Mouse (Mus musculus) hindbrain, postnatal 0 days (tissue): ENCODE data around the gene Copg1. TPM values are rescaled to one million over a fixed set of nuclear protein-coding genes. Genes with fewer than 3 reads are reported as not detected.
A peak's percentile ranks its signal among the peaks of the same experiment; 100 is the strongest.

Experiments used
- ATAC-seq: fragments of 200-750 bp; cut with Nextera tagmentation; 2 replicates; pipeline ENCODE4 v1.8.0; 2017; ENCODE audit warnings: mild to moderate bottlenecking, moderate TSS enrichment, moderate library complexity
- DNase-seq: peaks from one replicate; pipeline ENCODE4 v3.0.0-alpha.2; 2015; ENCODE audit warnings: low spot score
- H3K27ac ChIP-seq: fragments of 300-500 bp; sonication (generic); 2 replicates; pipeline ENCODE4 v1.5.1; 2014; ENCODE audit warnings: mild to moderate bottlenecking
- H3K27me3 ChIP-seq: fragments of 300-500 bp; sonication (generic); 2 replicates; pipeline ENCODE4 v1.6.1; 2014; ENCODE audit warnings: low read length, mixed read lengths; ENCODE audit not compliant: insufficient read depth
- H3K36me3 ChIP-seq: fragments of 300-500 bp; sonication (generic); 2 replicates; pipeline ENCODE4 v1.6.1; 2014; ENCODE audit warnings: low read length, mixed read lengths; ENCODE audit not compliant: insufficient read depth
- H3K4me1 ChIP-seq: fragments of 300-500 bp; sonication (generic); 2 replicates; pipeline ENCODE4 v1.6.1; 2014; ENCODE audit warnings: antibody characterized with exemption, low read length, mixed read lengths; ENCODE audit not compliant: insufficient read depth
- H3K4me2 ChIP-seq: fragments of 300-500 bp; sonication (generic); 2 replicates; pipeline ENCODE4 v1.6.1; 2014; ENCODE audit warnings: low read depth, mild to moderate bottlenecking, low read length, moderate library complexity, mixed read lengths
- H3K4me3 ChIP-seq: fragments of 300-500 bp; sonication (generic); 2 replicates; pipeline ENCODE4 v1.5.1; 2014; ENCODE audit warnings: low read length
- H3K9ac ChIP-seq: fragments of 300-500 bp; sonication (generic); replicated peaks from 2 replicates; pipeline ENCODE4 v1.6.1; 2014; ENCODE audit warnings: mild to moderate bottlenecking, low read length, moderate library complexity, mixed read lengths
- H3K9me3 ChIP-seq: fragments of 300-500 bp; sonication (generic); 2 replicates; pipeline ENCODE4 v1.6.1; 2016; ENCODE audit warnings: low read length, mixed read lengths
- CTCF ChIP-seq: IDR thresholded peaks from 2 replicates; pipeline ENCODE4 v1.5.1; 2016; ENCODE audit warnings: antibody characterized with exemption, control low read depth, low read depth
- WGBS: fragments of 180-500 bp; shearing (Covaris S2); extraction: QIAGEN DNeasy Blood & Tissue Kit; methylation state at CpG from one replicate; pipeline ENCODE4 v1.1.7; 2014; 5-methylcytosine and 5-hydroxymethylcytosine counted together
- polyA plus RNA-seq: library from polyadenylated mRNA; unstranded; fragments of >200 nt; fragmentation: Nextera tagmentation; extraction: Ambion mirVana; gene quantifications from 2 replicates; pipeline ENCODE4 v1.2.1, GENCODE M21; 2015
- total RNA-seq: library from RNA; depleted of rRNA; stranded (reverse); fragments of >200 nt; gene quantifications from 2 replicates; pipeline ENCODE4 v1.2.3, GENCODE M21; 2014

Gene Copg1
- total and polyA plus RNA-seq, 2 experiments from 2014 or later, result 216 to 242 TPM

GRCm38 (mm10) chr6:87846813-87847212 is 40.8 kb upstream of the Copg1 start:
- DNase-seq, result no peak
- Histone ChIP-seq H3K36me3 (peaks cover 34% of the 10 kb centered on the region), H3K4me2 (no peak overlapping the region), H3K27me3 (no peaks in the 10 kb centered on the region), H3K27ac (no peak overlapping the region), H3K9me3 (no peaks in the 10 kb centered on the region), H3K9ac (no peak overlapping the region), H3K4me3 (no peak overlapping the region), H3K4me1 (peaks cover 9% of the 10 kb centered on the region; the same call in 1 of the 2 replicates)
- no peak for ATAC-seq
- 90% methylated on average over 1 of the region's 1 CpGs for WGBS
- TF ChIP-seq CTCF, result no peak

- peak overlapping the region; percentile 100 for H3K9ac ChIP-seq
- no peak for TF ChIP-seq CTCF
- ATAC-seq (no peak), DNase-seq (peak; percentile 34)
- peak overlapping the region; percentile 83 for H3K4me2 ChIP-seq
- no peaks in the 10 kb centered on the region for H3K27me3 ChIP-seq
- under 1% methylated on average over 8 of the region's 8 CpGs for WGBS
- H3K4me3 ChIP-seq, result peak overlapping the region; percentile 99
- peak overlapping the region; percentile 98; the same call in 1 of the 2 replicates for H3K27ac ChIP-seq
- H3K4me1 ChIP-seq, result peaks cover 9% of the 10 kb centered on the region; the same call in 1 of the 2 replicates
- peaks cover 8% of the 10 kb centered on the region for H3K36me3 ChIP-seq
- H3K9me3 ChIP-seq, result no peaks in the 10 kb centered on the region
Observed at GRCm38 (mm10) chr6:87849780-87850154, 37.8 kb upstream of the Copg1 start.

- DNase-seq (peak; percentile 65), ATAC-seq (peak; percentile 61)
- peak overlapping the region; percentile 100 for H3K9ac ChIP-seq
- under 1% methylated on average over 68 of the region's 73 CpGs for WGBS
- peak overlapping the region; percentile 83 for H3K4me2 ChIP-seq
- H3K4me3 ChIP-seq, result peak overlapping the region; percentile 99
- TF ChIP-seq CTCF, result no peak
- H3K36me3 ChIP-seq, result peaks cover 3% of the 10 kb centered on the region
- H3K27me3 ChIP-seq, result no peaks in the 10 kb centered on the region
- no peaks in the 10 kb centered on the region for H3K9me3 ChIP-seq
- H3K27ac ChIP-seq, result peak overlapping the region; percentile 98
- H3K4me1 ChIP-seq, result peaks cover 9% of the 10 kb centered on the region; the same call in 1 of the 2 replicates
Observed at GRCm38 (mm10) chr6:87850155-87850899, 37.3 kb upstream of the Copg1 start.

- H3K27me3 ChIP-seq, result no peaks in the 10 kb centered on the region
- no peaks in the 10 kb centered on the region for H3K36me3 ChIP-seq
- ATAC-seq (peak; percentile 99), DNase-seq (peak; percentile 99)
- TF ChIP-seq CTCF, result no peak
- peaks cover 9% of the 10 kb centered on the region; the same call in 1 of the 2 replicates for H3K4me1 ChIP-seq
- peak within 1 kb of the TSS; percentile 98 for H3K27ac ChIP-seq
- WGBS, result under 1% methylated on average over 51 of the region's 55 CpGs
- H3K9ac ChIP-seq, result peak within 1 kb of the TSS; percentile 100
- no peaks in the 10 kb centered on the region for H3K9me3 ChIP-seq
- peak within 1 kb of the TSS; percentile 99 for H3K4me3 ChIP-seq
- H3K4me2 ChIP-seq, result peak within 1 kb of the TSS; percentile 83
Observed at GRCm38 (mm10) chr6:87850900-87851614, 36.6 kb upstream of the Copg1 start, which contains the start of gene Cnbp. Cnbp (minus strand) TSS chr6:87851106.

- Histone ChIP-seq H3K36me3 (no peaks in the 10 kb centered on the region), H3K27me3 (no peaks in the 10 kb centered on the region), H3K4me3 (no peak overlapping the region), H3K9me3 (no peaks in the 10 kb centered on the region), H3K4me1 (peaks cover 9% of the 10 kb centered on the region; the same call in 1 of the 2 replicates), H3K4me2 (peak overlapping the region; percentile 83; the same call in 1 of the 2 replicates), H3K27ac (no peak overlapping the region), H3K9ac (no peak overlapping the region; the same call in 1 of the 2 replicates)
- no peak for TF ChIP-seq CTCF
- DNase-seq, result no peak
- no peak for ATAC-seq
- 84% methylated on average over 6 of the region's 6 CpGs for WGBS
Observed at GRCm38 (mm10) chr6:87851871-87852270, 35.7 kb upstream of the Copg1 start.

- no peak overlapping the region for H3K9ac ChIP-seq
- no peaks in the 10 kb centered on the region for H3K27me3 ChIP-seq
- ATAC-seq (no peak), DNase-seq (no peak)
- H3K4me3 ChIP-seq, result no peak overlapping the region
- WGBS, result 82% methylated on average over 4 of the region's 4 CpGs
- no peaks in the 10 kb centered on the region for H3K36me3 ChIP-seq
- no peak for TF ChIP-seq CTCF
- H3K4me2 ChIP-seq, result no peak overlapping the region
- peaks cover 8% of the 10 kb centered on the region; the same call in 1 of the 2 replicates for H3K4me1 ChIP-seq
- H3K27ac ChIP-seq, result no peak overlapping the region
- no peaks in the 10 kb centered on the region for H3K9me3 ChIP-seq
Observed at GRCm38 (mm10) chr6:87853446-87853845, 34.2 kb upstream of the Copg1 start.
